24 mouse cellular contexts compared by ENCODE assay signal in genomic region chr14:89325116-89325515, GRCm38 (mm10).
DNase-seq lines count a peak whose midpoint lies in the region; ATAC-seq and TF ChIP-seq lines count a peak whose summit lies in the region.
"Had no signal": no experiment of that assay in that cellular context is flagged by ENCODE, and none has a peak within 500 bp of the region (broad histone marks: within the 10 kb centered on the region; RNA-seq: fewer than 3 reads in every experiment).

No protein-coding gene starts in this region.

- H3K4me1 ChIP-seq in embryonic facial prominence, embryonic 14.5 days (ENCODE audit: control insufficient read depth, insufficient read depth, low read length): no peaks in the 10 kb centered on the region
- H3K4me1 ChIP-seq in embryonic facial prominence, embryonic 10.5 days: no peaks in the 10 kb centered on the region
- peaks cover 0 to 5% of the 10 kb centered on the region in 2 experiments; a peak in 3 of 4 replicates for H3K4me1 ChIP-seq in ES-E14 (ENCODE audit: control insufficient read depth in 2 of 2, insufficient read depth in 2 of 2, low read length in 2 of 2, poor library complexity in 1 of 2)
- H3K4me1 ChIP-seq: embryonic facial prominence, embryonic 13.5 days; forebrain, embryonic 13.5 days; forebrain, embryonic 15.5 days had no signal

- no peak overlapping the region for H3K4me2 ChIP-seq in embryonic facial prominence, embryonic 14.5 days (ENCODE audit: low read depth, low read length)
- H3K4me2 ChIP-seq: embryonic facial prominence, embryonic 13.5 days; forebrain, embryonic 13.5 days; forebrain, embryonic 15.5 days had no signal

- H3K4me3 ChIP-seq in embryonic facial prominence, embryonic 14.5 days (ENCODE audit: low read depth, low read length): no peak overlapping the region
- H3K4me3 ChIP-seq in embryonic facial prominence, embryonic 10.5 days: no peak overlapping the region
- no peak overlapping the region for H3K4me3 ChIP-seq in ES-E14 (ENCODE audit: insufficient read depth in 1 of 2, low read depth in 1 of 2, low read length in 2 of 2, poor library complexity in 1 of 2, severe bottlenecking in 1 of 2)
- H3K4me3 ChIP-seq: embryonic facial prominence, embryonic 13.5 days; forebrain, embryonic 13.5 days; forebrain, embryonic 15.5 days had no signal

- no peak overlapping the region for H3K9ac ChIP-seq in embryonic facial prominence, embryonic 14.5 days (ENCODE audit: low read depth, low read length)
- H3K9ac ChIP-seq in ES-E14 (ENCODE audit: insufficient read depth, low read depth, low read length, poor library complexity, severe bottlenecking): no peak overlapping the region
- H3K9ac ChIP-seq: embryonic facial prominence, embryonic 13.5 days; forebrain, embryonic 13.5 days; forebrain, embryonic 15.5 days; forebrain, postnatal 0 days had no signal

- peak; percentile 1 for DNase-seq in embryonic facial prominence, embryonic 14.5 days (ENCODE audit: low spot score)
- no peak for DNase-seq in embryonic facial prominence, embryonic 10.5 days (ENCODE audit: low spot score)
- peak; percentile 56 for DNase-seq in ES-E14 (ENCODE audit: low read depth, low spot score)
- peak; percentile 87 for DNase-seq in R1 (ENCODE audit: low read depth, low spot score)
- DNase-seq in ZHBTc4 (ENCODE audit: low read depth, low spot score): peak; percentile 81
- no peak for DNase-seq in urinary bladder, postnatal 36 days (ENCODE audit: low spot score in 2 of 2)
- DNase-seq in left cerebral cortex, adult 11 months (ENCODE audit: low spot score): no peak
- DNase-seq: adrenal gland, adult 8-10 months; adrenal gland, postnatal 14 days; adrenal gland, postnatal 36 days; B cell, adult 2 months; cerebellum, adult 11-12 months; cerebellum, adult 2 months; cerebellum, adult 9-10 months; cerebellum, postnatal 10 days; cerebellum, postnatal 25 days; forebrain, postnatal 0 days had no signal

- in situ Hi-C loops in ES-E14 (cut with MboI; ENCODE audit: low sequenced_read_pairs in 2 of 2, unreplicated experiment in 2 of 2): no loop called here

- H3K36me3 ChIP-seq in embryonic facial prominence, embryonic 14.5 days (ENCODE audit: control insufficient read depth, insufficient read depth, low read length): no peaks in the 10 kb centered on the region
- H3K36me3 ChIP-seq in embryonic facial prominence, embryonic 10.5 days (replicated peaks): no peaks in the 10 kb centered on the region
- no peaks in the 10 kb centered on the region for H3K36me3 ChIP-seq in ES-E14 (ENCODE audit: control insufficient read depth, insufficient read depth, low read length, poor library complexity, severe bottlenecking)
- H3K36me3 ChIP-seq: embryonic facial prominence, embryonic 13.5 days; forebrain, embryonic 15.5 days had no signal

- no peak overlapping the region for H3K27ac ChIP-seq in embryonic facial prominence, embryonic 14.5 days (replicated peaks; ENCODE audit: low read depth, low read length)
- no peak overlapping the region for H3K27ac ChIP-seq in embryonic facial prominence, embryonic 10.5 days (replicated peaks)
- H3K27ac ChIP-seq in ES-E14 (ENCODE audit: insufficient read depth, low read depth, low read length, poor library complexity, severe bottlenecking): no peak overlapping the region; the same call in 1 of the 2 replicates
- H3K27ac ChIP-seq: embryonic facial prominence, embryonic 13.5 days; forebrain, embryonic 13.5 days; forebrain, embryonic 15.5 days had no signal

- ATAC-seq in embryonic facial prominence, embryonic 14.5 days (ENCODE audit: low read depth): no peak
- ATAC-seq in megakaryocyte, adult 5-6 weeks (ENCODE audit: poor library complexity, severe bottlenecking): no peak
- ATAC-seq: CD4-positive, CD25-positive, alpha-beta regulatory T cell, adult 4 months; forebrain, embryonic 13.5 days; forebrain, embryonic 15.5 days; forebrain, postnatal 0 days; Patski had no signal

- H3K9me3 ChIP-seq in embryonic facial prominence, embryonic 14.5 days (ENCODE audit: control insufficient read depth, low read length): no peaks in the 10 kb centered on the region
- H3K9me3 ChIP-seq in embryonic facial prominence, embryonic 10.5 days: no peaks in the 10 kb centered on the region
- H3K9me3 ChIP-seq in ES-E14 (ENCODE audit: control insufficient read depth, insufficient read depth, low read depth, low read length): no peaks in the 10 kb centered on the region
- H3K9me3 ChIP-seq: embryonic facial prominence, embryonic 13.5 days; forebrain, embryonic 13.5 days; forebrain, embryonic 15.5 days had no signal

- H3K27me3 ChIP-seq in embryonic facial prominence, embryonic 14.5 days (replicated peaks; ENCODE audit: control insufficient read depth, insufficient read depth, low read length): no peaks in the 10 kb centered on the region
- no peaks in the 10 kb centered on the region for H3K27me3 ChIP-seq in embryonic facial prominence, embryonic 10.5 days (replicated peaks; ENCODE audit: low read depth, poor library complexity, severe bottlenecking)
- H3K27me3 ChIP-seq: CH12.LX; embryonic facial prominence, embryonic 13.5 days; forebrain, embryonic 13.5 days; forebrain, embryonic 15.5 days; Patski had no signal

TF ChIP-seq in ES-E14, 5 proteins besides CTCF, POLR2A, EP300 and RAD21:
- no peak for TF ChIP-seq HCFC1 (IDR thresholded peaks at IDR 0.05; ENCODE audit: borderline replicate concordance, insufficient read depth, low read length)
- peak; percentile 69; the same call in 1 of the 2 replicates for TF ChIP-seq MAFK (IDR thresholded peaks at IDR 0.05; ENCODE audit: insufficient read depth, low read depth, low read length)

Comparison
In these comparisons a context has a peak if more than half of its experiments do, and no peak if none do; other contexts are left out.
1. DNase-seq: peak in embryonic facial prominence, embryonic 14.5 days (single experiment), ES-E14 (single experiment), R1 (single experiment) and ZHBTc4 (single experiment); none in embryonic facial prominence, embryonic 10.5 days (single experiment), urinary bladder, postnatal 36 days (0 of 2) and left cerebral cortex, adult 11 months (single experiment).